In the genomic region with DNA sequence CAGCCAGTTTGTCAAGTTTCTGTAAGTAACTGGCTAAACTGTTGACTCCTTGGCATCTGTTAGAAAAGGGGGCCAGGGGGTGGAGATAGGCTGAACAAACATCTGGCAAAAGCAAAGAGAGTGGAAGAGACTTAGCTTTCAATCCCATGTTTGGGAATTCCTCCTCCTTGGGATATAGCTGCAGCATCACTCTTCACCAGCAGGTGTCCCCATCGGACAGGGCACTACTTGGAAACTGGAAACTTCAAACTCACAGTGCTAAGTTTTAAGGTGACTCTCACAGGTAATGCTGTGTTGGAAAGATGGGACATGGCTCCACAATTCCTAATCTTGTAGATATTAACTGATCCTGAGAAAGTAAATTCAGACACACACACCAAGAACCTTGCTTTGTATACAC, we compare ENCODE assay signal across 9 mouse cellular contexts. TPM values are rescaled to one million over a fixed set of nuclear protein-coding genes. Genes with fewer than 3 reads are reported as not detected.
A peak's percentile ranks its signal among the peaks of the same experiment; 100 is the strongest.
DNase-seq lines count a peak whose midpoint lies in the region; ATAC-seq and TF ChIP-seq lines count a peak whose summit lies in the region.
"Had no signal": no experiment of that assay in that cellular context is flagged by ENCODE, and none has a peak within 500 bp of the region (broad histone marks: within the 10 kb centered on the region; RNA-seq: fewer than 3 reads in every experiment).

No protein-coding gene starts in this region.

- 0 out of 2 replicates have a peak, but pooled peaks have one; percentile 32 for ATAC-seq in kidney, embryonic 14.5 days (ENCODE audit: low FRiP score, low TSS enrichment)
- ATAC-seq in limb, embryonic 14.5 days (ENCODE audit: low FRiP score, low read depth) = peak; percentile 39; the same call in 1 of the 2 replicates

- TF ChIP-seq POLR2A in limb, embryonic 14.5 days (IDR thresholded peaks at IDR 0.05; ENCODE audit: borderline replicate concordance, extremely low read depth, insufficient read depth, insufficient read length) = no peak

- no peak overlapping the region for H3K4me3 ChIP-seq in kidney, embryonic 14.5 days (ENCODE audit: low read length)
- H3K4me3 ChIP-seq in limb, embryonic 14.5 days (replicated peaks; ENCODE audit: low read length) = no peak overlapping the region
- H3K4me3 ChIP-seq: stomach, embryonic 15.5 days had no signal

- H3K9me3 ChIP-seq in kidney, embryonic 14.5 days (ENCODE audit: control insufficient read depth, low read length) = no peaks in the 10 kb centered on the region
- no peaks in the 10 kb centered on the region for H3K9me3 ChIP-seq in limb, embryonic 14.5 days (ENCODE audit: control insufficient read depth, low read length)
- H3K9me3 ChIP-seq: stomach, embryonic 15.5 days had no signal

- H3K9ac ChIP-seq in kidney, embryonic 14.5 days (ENCODE audit: low read depth, low read length) = no peak overlapping the region
- H3K9ac ChIP-seq in limb, embryonic 14.5 days (ENCODE audit: low read depth, low read length, severe bottlenecking) = no peak overlapping the region
- H3K9ac ChIP-seq: stomach, embryonic 15.5 days had no signal

- H3K27me3 ChIP-seq in kidney, embryonic 14.5 days (ENCODE audit: control insufficient read depth, insufficient read depth, low read length) = no peaks in the 10 kb centered on the region
- no peaks in the 10 kb centered on the region for H3K27me3 ChIP-seq in limb, embryonic 14.5 days (ENCODE audit: control insufficient read depth, insufficient read depth, low read length)
- H3K27me3 ChIP-seq: stomach, embryonic 15.5 days had no signal

- DNase-seq in B cell, adult 2 months = peak; percentile 32 to 33
- peak; percentile 58 for DNase-seq in R1 (ENCODE audit: low read depth, low spot score)
- DNase-seq in cerebellum, postnatal 25 days = peak; percentile 75 to 82
- peak; percentile 38 to 47 for DNase-seq in gastrocnemius, adult 8-10 months (ENCODE audit: low spot score in 2 of 2)
- peak; percentile 33 for DNase-seq in limb, embryonic 14.5 days (ENCODE audit: low spot score)
- DNase-seq in ovary, postnatal 36 days (ENCODE audit: low spot score) = peak; percentile 51
- peak; percentile 57 to 70 for DNase-seq in urinary bladder, postnatal 36 days (ENCODE audit: low spot score in 2 of 2)

- no peaks in the 10 kb centered on the region for H3K4me1 ChIP-seq in kidney, embryonic 14.5 days (ENCODE audit: control insufficient read depth, insufficient read depth, low read length)
- H3K4me1 ChIP-seq in limb, embryonic 14.5 days (ENCODE audit: control insufficient read depth, insufficient read depth, low read length) = no peaks in the 10 kb centered on the region
- H3K4me1 ChIP-seq: stomach, embryonic 15.5 days had no signal

- WGBS in kidney, embryonic 14.5 days = 0% methylated on average over 1 of the region's 1 CpGs
- 0% methylated on average over 1 of the region's 1 CpGs for WGBS in limb, embryonic 14.5 days

- no peak overlapping the region for H3K4me2 ChIP-seq in kidney, embryonic 14.5 days (replicated peaks; ENCODE audit: low read depth, low read length)
- no peak overlapping the region for H3K4me2 ChIP-seq in limb, embryonic 14.5 days (replicated peaks; ENCODE audit: low read depth, low read length, severe bottlenecking)
- H3K4me2 ChIP-seq: stomach, embryonic 15.5 days had no signal

- H3K27ac ChIP-seq in kidney, embryonic 14.5 days (ENCODE audit: low read depth, low read length) = no peak overlapping the region
- no peak overlapping the region for H3K27ac ChIP-seq in limb, embryonic 14.5 days (replicated peaks; ENCODE audit: low read depth, low read length)
- H3K27ac ChIP-seq: stomach, embryonic 15.5 days had no signal

- H3K36me3 ChIP-seq in kidney, embryonic 14.5 days (ENCODE audit: control insufficient read depth, insufficient read depth, low read length) = peaks cover 26% of the 10 kb centered on the region
- peaks cover 18% of the 10 kb centered on the region for H3K36me3 ChIP-seq in limb, embryonic 14.5 days (ENCODE audit: control insufficient read depth, insufficient read depth, low read length)

RNA-seq across cellular contexts. Expression of gene Lyrm1, which starts 46.6 kb away (rescaled TPM):
- total RNA-seq in gastrocnemius, adult 8-10 months (2022) = 10 to 100 TPM in 1 of 4 experiments, 1 to 10 TPM in 3; 8.2 to 11.5 (median 9.2) TPM
- 8.3 and 8.6 TPM in 2 replicates for polyA plus RNA-seq in kidney, embryonic 14.5 days (2014; fragmentation: Nextera tagmentation; extraction: Ambion mirVana)
- polyA plus RNA-seq in limb, embryonic 14.5 days (2012; rRNA removed) = 3.1 and 5.2 TPM in 2 replicates
- 8.9 and 9.5 TPM in 2 replicates for polyA plus RNA-seq in limb, embryonic 14.5 days (2014; fragmentation: Nextera tagmentation; extraction: Ambion mirVana)

RNA-seq across cellular contexts. Expression of gene Dcun1d3, which starts 47.0 kb away (rescaled TPM):
- total RNA-seq in gastrocnemius, adult 8-10 months (2022) = 10 to 100 TPM; 13.2 to 22.6 (median 20.8) TPM
- 5.6 and 5.9 TPM in 2 replicates for polyA plus RNA-seq in kidney, embryonic 14.5 days (2014; fragmentation: Nextera tagmentation; extraction: Ambion mirVana)
- polyA plus RNA-seq in limb, embryonic 14.5 days (2012; rRNA removed) = 6.6 and 7.8 TPM in 2 replicates
- 7.5 and 10.2 TPM in 2 replicates for polyA plus RNA-seq in limb, embryonic 14.5 days (2014; fragmentation: Nextera tagmentation; extraction: Ambion mirVana)

RNA-seq across cellular contexts. Expression of gene Eri2, which starts 55.2 kb away (rescaled TPM):
- 1 to 10 TPM in 3 of 4 experiments, under 1 TPM in 1; 0.88 to 1.1 (median 1.1) TPM for total RNA-seq in gastrocnemius, adult 8-10 months (2022)
- 23.8 and 31.7 TPM in 2 replicates for polyA plus RNA-seq in kidney, embryonic 14.5 days (2014; fragmentation: Nextera tagmentation; extraction: Ambion mirVana)
- polyA plus RNA-seq in limb, embryonic 14.5 days (2012; rRNA removed) = 14.0 TPM in 2 replicates
- polyA plus RNA-seq in limb, embryonic 14.5 days (2014; fragmentation: Nextera tagmentation; extraction: Ambion mirVana) = 21.5 and 25.7 TPM in 2 replicates

RNA-seq across cellular contexts. Expression of gene Rexo5, which starts 55.3 kb away (rescaled TPM):
- under 1 TPM in 1 of 4 experiments, not detected in 3; 0.64 TPM for total RNA-seq in gastrocnemius, adult 8-10 months (2022)
- polyA plus RNA-seq in kidney, embryonic 14.5 days (2014; fragmentation: Nextera tagmentation; extraction: Ambion mirVana) = 22.9 and 30.6 TPM in 2 replicates
- 33.1 and 44.4 TPM in 2 replicates for polyA plus RNA-seq in limb, embryonic 14.5 days (2012; rRNA removed)
- polyA plus RNA-seq in limb, embryonic 14.5 days (2014; fragmentation: Nextera tagmentation; extraction: Ambion mirVana) = 19.5 and 21.2 TPM in 2 replicates
